Mouse (Mus musculus) CH12.LX (cell line): ENCODE measurements at regions not wholly inside any gene's neighbourhood (a gene's known extent, or its start where the extent isn't known, plus 50 kb on each side); places are given as distances from the start of the nearest gene placed in this dataset.

ENCODE experiments used
- DNase-seq: peaks from one replicate; pipeline ENCODE4 v3.0.0-alpha.2; 2013; ENCODE audit errors: extremely low read depth
- H3K27ac ChIP-seq: 2 replicates; pipeline ENCODE4 v1.5.1; 2012; ENCODE audit warnings: low read depth, mild to moderate bottlenecking, control low read depth, moderate library complexity; ENCODE audit not compliant: insufficient read depth
- H3K27me3 ChIP-seq: replicated peaks from 2 replicates; pipeline ENCODE3; 2012; ENCODE audit warnings: inconsistent platforms
- H3K36me3 ChIP-seq, 2 experiments: replicated peaks in 1 of 2; 2 replicates each; pipeline versions ENCODE3 to v1.6.1; 2012; ENCODE audit warnings: inconsistent platforms in 1 of 2, low read length in 1 of 2, mild to moderate bottlenecking in 1 of 2, mixed read lengths in 1 of 2, moderate library complexity in 1 of 2; ENCODE audit not compliant: control insufficient read depth in 1 of 2, insufficient read depth in 1 of 2
- H3K4me1 ChIP-seq, 2 experiments: 2 replicates each; pipeline ENCODE4 v1.6.1; 2012; ENCODE audit warnings: inconsistent platforms in 1 of 2, moderate library complexity in 1 of 2; ENCODE audit not compliant: insufficient read depth in 2 of 2, control insufficient read depth in 1 of 2
- H3K4me2 ChIP-seq: 2 replicates; pipeline ENCODE4 v1.6.1; 2012; ENCODE audit warnings: low read depth, mild to moderate bottlenecking, control low read depth; ENCODE audit not compliant: poor library complexity, insufficient read depth, severe bottlenecking
- H3K4me3 ChIP-seq, 3 experiments: fragments of 150-350 bp in 1 of 3; sonication (generic) in 1 of 3; replicated peaks in 1 of 3; 2 replicates each; pipeline versions ENCODE3 to v1.5.1; 2011 to 2012; ENCODE audit warnings: low read depth in 2 of 3, low read length in 2 of 3, mild to moderate bottlenecking in 2 of 3, moderate library complexity in 2 of 3, control low read depth in 1 of 3, improper control_type of control experiment in 1 of 3, inconsistent platforms in 1 of 3, mixed read lengths in 1 of 3; ENCODE audit not compliant: poor library complexity in 1 of 3
- H3K79me2 ChIP-seq: replicated peaks from 2 replicates; pipeline ENCODE4 v1.6.1; 2012; ENCODE audit warnings: mild to moderate bottlenecking, moderate library complexity; ENCODE audit not compliant: control insufficient read depth, poor library complexity, insufficient read depth, severe bottlenecking; ENCODE audit errors: extremely low read depth
- H3K9ac ChIP-seq: 2 replicates; pipeline ENCODE4 v1.6.1; 2012; ENCODE audit warnings: low read depth, mild to moderate bottlenecking, control low read depth, moderate library complexity; ENCODE audit not compliant: insufficient read depth
- H3K9me3 ChIP-seq: replicated peaks from 2 replicates; pipeline ENCODE3; 2012; ENCODE audit warnings: low read length, inconsistent platforms, mixed read lengths
- BHLHE40 ChIP-seq: IDR thresholded peaks from 2 replicates; pipeline ENCODE4 v1.6.1; 2011; ENCODE audit warnings: mild to moderate bottlenecking, low read depth, low read length, improper control_type of control experiment
- CHD1 ChIP-seq: IDR thresholded peaks from 2 replicates; pipeline ENCODE4 v1.6.1; 2012; ENCODE audit warnings: low read depth, low read length, improper control_type of control experiment, inconsistent platforms
- CHD2 ChIP-seq: IDR thresholded peaks from 2 replicates; pipeline ENCODE4 v1.6.1; 2011; ENCODE audit warnings: low read length, improper control_type of control experiment
- ETS1 ChIP-seq: conservative IDR thresholded peaks from 2 replicates; pipeline ENCODE4 v1.6.1; 2012; ENCODE audit warnings: low read depth, mild to moderate bottlenecking, inconsistent platforms, low read length, improper control_type of control experiment, moderate library complexity
- HCFC1 ChIP-seq: IDR thresholded peaks from 2 replicates; pipeline ENCODE4 v1.6.1; 2012; ENCODE audit warnings: low read depth, mild to moderate bottlenecking, inconsistent platforms, low read length, improper control_type of control experiment
- IRF4 ChIP-seq: IDR thresholded peaks from 2 replicates; pipeline ENCODE4 v1.6.1; 2014; ENCODE audit warnings: low read depth, mild to moderate bottlenecking, inconsistent platforms, low read length, improper control_type of control experiment
- JUN ChIP-seq: IDR thresholded peaks from 2 replicates; pipeline ENCODE4 v1.6.1; 2011; ENCODE audit warnings: low read depth, mild to moderate bottlenecking, low read length, improper control_type of control experiment, moderate library complexity; ENCODE audit not compliant: insufficient read depth
- JUND ChIP-seq: conservative IDR thresholded peaks from 2 replicates; pipeline ENCODE4 v1.6.1; 2011; ENCODE audit warnings: low read depth, low read length, improper control_type of control experiment
- MAFK ChIP-seq: IDR thresholded peaks from 2 replicates; pipeline ENCODE4 v1.6.1; 2011; ENCODE audit warnings: low read length, improper control_type of control experiment; ENCODE audit not compliant: insufficient replicate concordance
- MAZ ChIP-seq: IDR thresholded peaks from 2 replicates; pipeline ENCODE4 v1.6.1; 2012; ENCODE audit warnings: low read depth, mild to moderate bottlenecking, inconsistent platforms, low read length, improper control_type of control experiment, moderate library complexity
- MEF2A ChIP-seq: IDR thresholded peaks from 2 replicates; pipeline ENCODE4 v1.6.1; 2014; ENCODE audit warnings: low read depth, mild to moderate bottlenecking, inconsistent platforms, low read length, improper control_type of control experiment, borderline replicate concordance
- NRF1 ChIP-seq: IDR thresholded peaks from 2 replicates; pipeline ENCODE4 v1.6.1; 2014; ENCODE audit warnings: low read depth, mild to moderate bottlenecking, inconsistent platforms, low read length, improper control_type of control experiment, moderate library complexity
- POLR2AphosphoS2 ChIP-seq: IDR thresholded peaks from 2 replicates; pipeline ENCODE4 v1.6.1; 2011; ENCODE audit warnings: low read depth, low read length, improper control_type of control experiment
- SIN3A ChIP-seq: IDR thresholded peaks from 2 replicates; pipeline ENCODE4 v1.6.1; 2012; ENCODE audit warnings: low read length, improper control_type of control experiment, inconsistent platforms
- TCF12 ChIP-seq: IDR thresholded peaks from 2 replicates; pipeline ENCODE4 v1.6.1; 2014; ENCODE audit warnings: low read depth, mild to moderate bottlenecking, inconsistent platforms, low read length, improper control_type of control experiment
- USF2 ChIP-seq: conservative IDR thresholded peaks from 2 replicates; pipeline ENCODE4 v1.6.1; 2011; ENCODE audit warnings: low read depth, low read length, improper control_type of control experiment
- dilution Hi-C: fragments of 300-500 bp; cut with MboI; formaldehyde crosslinking; loops from 2 replicates; pipeline ENCODE4 v1.14.3; 2020; ENCODE audit warnings: low sequenced_read_pairs; ENCODE audit not compliant: extremely low pct_unique_long_range_greater_than_20kb, extremely low pct_ligation_motif_present
- in situ Hi-C: fragments of 300-500 bp; cut with MboI; formaldehyde crosslinking; loops from 3 replicates; pipeline ENCODE4 v1.14.3; 2019; ENCODE audit warnings: low sequenced_read_pairs, low pct_ligation_motif_present, low pct_unique_long_range_greater_than_20kb, mixed read lengths

GRCm38 (mm10) chr12:71752741-71753260, 78.1 kb upstream of the Daam1 start:
- Histone ChIP-seq H3K9me3 (no peaks in the 10 kb centered on the region), H3K4me2 (no peak overlapping the region), H3K27ac (no peak overlapping the region), H3K4me1 (0 out of 4 replicates have a peak, but pooled peaks cover 0 to 6% of the 10 kb centered on the region in 2 experiments), H3K36me3 (no peaks in the 10 kb centered on the region), H3K27me3 (no peaks in the 10 kb centered on the region), H3K9ac (no peak overlapping the region), H3K79me2 (no peaks in the 10 kb centered on the region), H3K4me3 (no peak overlapping the region)
- dilution Hi-C loops = no loop called here
- in situ Hi-C loops = loop anchor here (25.0 kb wide), 1 partner anchor 660 kb away; the partner anchor contains the start of gene Rtn1
- TF ChIP-seq IRF4 (no peak), USF2 (no peak), MAFK (no peak), TCF12 (no peak), HCFC1 (no peak), CHD1 (no peak), NRF1 (no peak), CHD2 (no peak), JUND (no peak), SIN3A (no peak), JUN (no peak), MEF2A (no peak)
- DNase-seq = no peak

GRCm38 (mm10) chr12:71753276-71753675, 77.6 kb upstream of the Daam1 start:
- H3K4me1 ChIP-seq = 0 out of 4 replicates have a peak, but pooled peaks cover 0 to 6% of the 10 kb centered on the region in 2 experiments
- no peak overlapping the region for H3K4me2 ChIP-seq
- H3K79me2 ChIP-seq = no peaks in the 10 kb centered on the region
- no peaks in the 10 kb centered on the region for H3K27me3 ChIP-seq
- no peak overlapping the region for H3K27ac ChIP-seq
- TF ChIP-seq ETS1 (no peak), BHLHE40 (no peak), MAZ (no peak), CHD2 (no peak), POLR2AphosphoS2 (no peak)
- H3K36me3 ChIP-seq = no peaks in the 10 kb centered on the region
- H3K9me3 ChIP-seq = no peaks in the 10 kb centered on the region
- DNase-seq = no peak
- in situ Hi-C loops (loop anchor here (25.0 kb wide), 1 partner anchor 659 kb away; the partner anchor contains the start of gene Rtn1), dilution Hi-C loops (no loop called here)
- no peak overlapping the region for H3K4me3 ChIP-seq
- no peak overlapping the region for H3K9ac ChIP-seq
